Mouse (Mus musculus): ENCODE data around the gene Ipo7.

DNA sequence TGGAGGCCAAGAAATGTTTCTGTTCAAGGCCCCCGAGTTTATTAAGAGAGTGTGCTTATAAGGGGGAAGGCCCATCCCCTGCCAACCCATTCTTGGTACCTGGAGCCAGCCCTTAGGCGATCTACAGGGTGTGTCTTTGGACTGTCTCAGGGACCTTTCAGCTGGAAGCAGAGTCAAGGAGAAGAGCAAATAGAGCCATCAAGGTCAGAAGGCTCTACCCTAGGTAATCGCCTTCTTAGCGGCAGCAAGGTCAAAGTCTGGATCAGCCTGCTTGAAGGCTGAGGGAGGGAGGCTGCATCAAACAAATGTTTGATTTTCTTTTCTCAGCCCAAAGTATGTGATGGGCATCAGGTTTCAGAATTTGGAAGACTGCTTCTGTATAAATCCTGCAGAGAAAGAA lies 19.7 kb upstream of the Ipo7 start:
- TF ChIP-seq EP300 (IDR thresholded peaks at IDR 0.05) (no peak), CTCF (IDR thresholded peaks at IDR 0.05) (no peak)

All from lung, postnatal 0 days (tissue).